Mouse (Mus musculus): ENCODE data around the gene Ghitm.

Gene Ghitm

GRCm38 (mm10) chr14:37102484-37102883 lies 32.6 kb downstream of the Ghitm start:
- no peak for DNase-seq

GRCm38 (mm10) chr14:37101531-37101930 lies 33.5 kb downstream of the Ghitm start:
- DNase-seq = no peak

GRCm38 (mm10) chr14:37097956-37098530 lies 37.0 kb downstream of the Ghitm start, which contains the start of gene Cdhr1:
Gene Cdhr1, minus strand, starts transcription at chr14:37098347.
- DNase-seq = peak; percentile 7 to 9

GRCm38 (mm10) chr14:37095556-37095955 lies 39.5 kb downstream of the Ghitm start:
- DNase-seq = no peak

- no peak for DNase-seq
Measured at GRCm38 (mm10) chr14:37094436-37094835, 40.6 kb downstream of the Ghitm start.

GRCm38 (mm10) chr14:37083755-37084154 lies 51.3 kb downstream of the Ghitm start:
- DNase-seq = no peak

- no peak for DNase-seq
Measured at GRCm38 (mm10) chr14:37080724-37081123, 54.3 kb downstream of the Ghitm start.
